Mouse (Mus musculus): ENCODE measurements at regions not wholly inside any gene's neighbourhood (a gene's known extent, or its start where the extent isn't known, plus 50 kb on each side); places are given as distances from the start of the nearest gene placed in this dataset.

DNA sequence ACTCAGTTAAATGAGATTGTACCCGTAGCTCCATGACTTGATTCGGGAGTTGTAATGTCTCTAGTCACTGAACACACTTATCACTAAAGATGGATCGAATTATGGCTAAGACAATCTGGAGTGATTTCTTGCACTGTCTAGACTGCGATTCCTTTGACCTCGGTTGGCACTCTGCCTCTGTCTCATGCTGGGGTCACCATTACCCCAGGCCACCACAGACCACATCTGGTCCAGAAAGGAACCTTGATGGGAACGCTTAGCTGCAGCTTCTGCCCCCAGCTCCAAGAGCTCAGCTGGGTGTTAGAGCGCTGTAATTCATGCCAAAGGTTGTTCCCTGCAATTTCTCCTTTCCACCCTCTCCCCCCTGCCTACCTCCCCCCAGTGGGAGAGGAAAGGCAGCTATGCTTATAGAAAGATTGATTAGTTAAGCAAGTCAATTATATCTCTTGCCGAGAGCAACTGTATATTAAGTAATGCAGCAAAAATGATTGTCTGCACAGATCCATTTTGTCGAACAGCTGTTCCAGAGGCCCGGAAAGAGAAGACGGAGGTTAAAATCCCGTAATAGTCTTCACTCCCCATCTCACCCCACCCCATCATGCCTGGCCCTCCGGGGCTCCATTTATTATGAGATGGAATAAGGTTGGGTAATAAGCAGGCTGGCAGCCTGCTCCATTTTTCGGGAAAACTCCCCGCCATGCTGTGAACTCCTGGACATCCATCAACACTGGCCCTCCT is 314.3 kb upstream of the Gm4791 start:
- peaks cover 6% of the 10 kb centered on the region; the same call in 1 of the 2 replicates for H3K27me3 ChIP-seq (ENCODE audit: insufficient read depth, low read length)
- no peak overlapping the region for H3K4me3 ChIP-seq (replicated peaks; ENCODE audit: low read length)
- H3K36me3 ChIP-seq (ENCODE audit: insufficient read depth, low read length), result no peaks in the 10 kb centered on the region
- H3K9me3 ChIP-seq (ENCODE audit: low read length), result no peaks in the 10 kb centered on the region
- no peaks in the 10 kb centered on the region for H3K4me1 ChIP-seq (replicated peaks; ENCODE audit: low read depth, low read length)
- TF ChIP-seq NANOG (IDR thresholded peaks at IDR 0.05; ENCODE audit: borderline replicate concordance, low read length) (no peak), POU5F1 (IDR thresholded peaks at IDR 0.05; ENCODE audit: borderline replicate concordance, low read length) (no peak), CTCF (conservative IDR thresholded peaks at IDR 0.05; ENCODE audit: low read length) (no peak)

DNA sequence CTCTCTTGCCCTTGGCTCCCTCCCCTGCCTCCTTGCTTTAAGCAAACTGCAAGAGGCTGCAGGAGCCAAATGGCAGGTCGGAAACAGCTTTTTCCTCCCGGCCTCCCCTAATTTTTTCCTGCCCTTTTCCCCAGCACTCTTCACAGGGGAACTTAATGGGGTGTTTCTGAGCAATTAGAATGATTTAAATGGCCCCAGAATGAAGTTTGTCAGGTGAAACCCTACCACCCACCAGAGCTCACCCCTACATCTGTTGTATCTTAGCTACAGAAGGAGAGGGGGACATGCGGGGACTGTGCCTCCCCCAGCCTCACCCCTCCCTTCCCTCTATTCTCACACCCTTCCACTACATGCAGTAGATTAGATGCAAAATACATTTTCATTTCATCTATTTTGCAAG is 326.5 kb upstream of the Gm4791 start:
- Histone ChIP-seq H3K4me3 (replicated peaks; ENCODE audit: low read length) (no peak overlapping the region), H3K4me1 (replicated peaks; ENCODE audit: low read depth, low read length) (no peaks in the 10 kb centered on the region), H3K9me3 (ENCODE audit: low read length) (no peaks in the 10 kb centered on the region), H3K27me3 (ENCODE audit: insufficient read depth, low read length) (no peaks in the 10 kb centered on the region), H3K36me3 (ENCODE audit: insufficient read depth, low read length) (no peaks in the 10 kb centered on the region)
- no peak for TF ChIP-seq NANOG (IDR thresholded peaks at IDR 0.05; ENCODE audit: borderline replicate concordance, low read length)
- no peak for TF ChIP-seq CTCF (conservative IDR thresholded peaks at IDR 0.05; ENCODE audit: low read length)
- no peak for TF ChIP-seq POU5F1 (IDR thresholded peaks at IDR 0.05; ENCODE audit: borderline replicate concordance, low read length)

DNA sequence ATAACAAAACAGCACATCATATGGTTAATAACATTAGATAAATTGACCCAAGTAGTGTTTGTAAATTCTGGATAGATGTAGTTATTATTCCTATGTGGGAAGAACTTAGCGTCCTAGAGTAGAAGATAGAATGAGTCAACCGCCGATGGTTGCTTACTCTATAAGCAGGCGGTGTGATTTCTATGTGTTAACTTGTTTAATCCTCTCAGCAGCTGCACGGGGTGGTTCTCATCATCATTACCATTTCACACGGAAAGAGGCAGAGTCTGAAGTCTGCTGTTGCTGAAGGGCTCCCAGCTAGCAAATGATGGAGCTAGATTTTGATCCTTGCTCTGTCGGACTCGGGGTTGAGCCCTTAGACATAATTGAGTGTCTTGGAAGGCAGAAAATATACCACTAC is 334.6 kb upstream of the 4931429L15Rik start:
- Histone ChIP-seq H3K27me3 (ENCODE audit: insufficient read depth, low read length) (no peaks in the 10 kb centered on the region), H3K9me3 (ENCODE audit: low read length) (peaks cover 9% of the 10 kb centered on the region), H3K4me3 (replicated peaks; ENCODE audit: low read length) (no peak overlapping the region), H3K36me3 (ENCODE audit: insufficient read depth, low read length) (no peaks in the 10 kb centered on the region), H3K4me1 (replicated peaks; ENCODE audit: low read depth, low read length) (no peaks in the 10 kb centered on the region)
- TF ChIP-seq POU5F1 (IDR thresholded peaks at IDR 0.05; ENCODE audit: borderline replicate concordance, low read length), result no peak
- TF ChIP-seq NANOG (IDR thresholded peaks at IDR 0.05; ENCODE audit: borderline replicate concordance, low read length), result no peak
- no peak for TF ChIP-seq CTCF (conservative IDR thresholded peaks at IDR 0.05; ENCODE audit: low read length)

DNA sequence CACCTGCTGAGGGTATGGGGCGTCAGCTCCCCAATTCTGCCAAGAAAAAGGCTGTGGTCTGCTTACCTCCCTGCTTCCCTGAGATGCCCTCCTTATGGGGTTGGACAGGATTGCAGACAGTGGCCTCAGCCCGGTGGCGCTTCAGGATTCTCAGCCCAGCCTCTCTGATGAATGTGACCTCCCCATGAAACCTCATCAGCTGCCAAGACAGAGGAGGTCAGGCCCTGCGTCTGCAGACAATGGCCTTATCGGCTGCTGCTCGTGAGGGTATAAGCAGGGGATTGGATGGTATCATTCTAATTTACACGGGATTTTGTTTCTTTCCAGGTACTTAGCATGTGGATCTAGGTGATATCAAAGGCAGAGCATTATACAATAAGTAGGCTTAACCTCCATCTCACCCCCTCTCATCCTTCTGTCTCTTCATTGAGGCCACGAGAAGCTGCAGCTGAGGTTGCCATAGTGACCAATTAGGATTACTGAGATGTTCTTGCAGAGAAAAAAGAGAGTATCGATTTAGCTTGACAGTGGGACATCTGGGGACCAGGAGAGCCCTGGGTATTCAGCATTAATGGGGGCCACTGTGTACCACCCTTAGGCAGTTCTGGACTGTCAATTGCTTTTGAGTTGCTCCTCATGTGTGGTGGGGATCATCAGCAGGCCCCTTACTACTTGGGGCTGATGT is 327.6 kb upstream of the 4931429L15Rik start:
- Histone ChIP-seq H3K4me1 (replicated peaks; ENCODE audit: low read depth, low read length) (no peaks in the 10 kb centered on the region), H3K36me3 (ENCODE audit: insufficient read depth, low read length) (no peaks in the 10 kb centered on the region), H3K9me3 (ENCODE audit: low read length) (peaks cover 9% of the 10 kb centered on the region), H3K4me3 (replicated peaks; ENCODE audit: low read length) (no peak overlapping the region), H3K27me3 (ENCODE audit: insufficient read depth, low read length) (no peaks in the 10 kb centered on the region)
- TF ChIP-seq CTCF (conservative IDR thresholded peaks at IDR 0.05; ENCODE audit: low read length), result no peak
- TF ChIP-seq NANOG (IDR thresholded peaks at IDR 0.05; ENCODE audit: borderline replicate concordance, low read length), result no peak
- no peak for TF ChIP-seq POU5F1 (IDR thresholded peaks at IDR 0.05; ENCODE audit: borderline replicate concordance, low read length)

DNA sequence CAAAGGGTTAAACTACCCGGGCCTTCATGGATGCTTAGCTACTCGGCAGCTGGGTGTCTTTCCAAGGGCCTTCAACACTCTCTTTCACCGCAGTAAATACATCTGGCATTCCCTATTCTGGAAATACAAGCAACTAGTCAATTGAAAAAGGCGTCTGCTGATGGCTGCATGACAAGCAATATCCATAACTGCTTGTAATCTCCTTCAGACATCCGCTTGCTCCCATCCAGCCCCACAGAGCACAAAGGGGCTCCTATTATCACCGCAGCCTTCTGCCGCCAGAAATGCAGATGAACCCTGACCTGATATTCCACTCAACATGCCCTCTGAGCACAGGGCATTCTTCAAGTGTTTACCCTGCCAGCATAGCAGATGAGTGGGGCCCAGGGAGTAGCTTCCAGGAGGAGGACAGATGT is 325.7 kb upstream of the 4931429L15Rik start:
- TF ChIP-seq NANOG (IDR thresholded peaks at IDR 0.05; ENCODE audit: borderline replicate concordance, low read length) (no peak), POU5F1 (IDR thresholded peaks at IDR 0.05; ENCODE audit: borderline replicate concordance, low read length) (no peak), CTCF (conservative IDR thresholded peaks at IDR 0.05; ENCODE audit: low read length) (no peak)
- H3K27me3 ChIP-seq (ENCODE audit: insufficient read depth, low read length), result 0 out of 2 replicates have a peak, but pooled peaks cover 2% of the 10 kb centered on the region
- no peaks in the 10 kb centered on the region for H3K4me1 ChIP-seq (replicated peaks; ENCODE audit: low read depth, low read length)
- H3K9me3 ChIP-seq (ENCODE audit: low read length), result no peaks in the 10 kb centered on the region
- H3K4me3 ChIP-seq (replicated peaks; ENCODE audit: low read length), result no peak overlapping the region
- H3K36me3 ChIP-seq (ENCODE audit: insufficient read depth, low read length), result no peaks in the 10 kb centered on the region

DNA sequence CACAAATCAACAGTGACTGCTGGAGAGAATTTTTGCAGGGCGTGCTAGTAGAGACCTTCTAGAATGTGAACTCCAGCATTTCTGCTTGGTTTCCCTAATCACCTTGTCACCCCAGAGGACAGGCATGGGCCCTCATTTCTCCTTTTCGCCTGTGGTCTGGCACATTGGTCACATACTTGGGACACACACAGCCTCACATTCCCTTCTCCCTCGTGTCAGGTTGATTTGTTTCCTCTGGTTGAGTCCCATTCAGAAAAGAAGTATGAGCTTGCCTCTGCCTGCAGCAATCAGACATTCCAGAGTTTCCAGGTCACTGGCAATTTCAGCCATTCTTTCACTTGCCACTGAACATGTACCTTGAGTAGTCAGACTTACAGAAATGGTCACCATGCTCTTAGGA is 323.8 kb upstream of the 4931429L15Rik start:
- Histone ChIP-seq H3K4me1 (replicated peaks; ENCODE audit: low read depth, low read length) (no peaks in the 10 kb centered on the region), H3K9me3 (ENCODE audit: low read length) (no peaks in the 10 kb centered on the region), H3K27me3 (ENCODE audit: insufficient read depth, low read length) (0 out of 2 replicates have a peak, but pooled peaks cover 2% of the 10 kb centered on the region), H3K36me3 (ENCODE audit: insufficient read depth, low read length) (no peaks in the 10 kb centered on the region), H3K4me3 (replicated peaks; ENCODE audit: low read length) (no peak overlapping the region)
- TF ChIP-seq NANOG (IDR thresholded peaks at IDR 0.05; ENCODE audit: borderline replicate concordance, low read length) (no peak), POU5F1 (IDR thresholded peaks at IDR 0.05; ENCODE audit: borderline replicate concordance, low read length) (no peak), CTCF (conservative IDR thresholded peaks at IDR 0.05; ENCODE audit: low read length) (no peak)

DNA sequence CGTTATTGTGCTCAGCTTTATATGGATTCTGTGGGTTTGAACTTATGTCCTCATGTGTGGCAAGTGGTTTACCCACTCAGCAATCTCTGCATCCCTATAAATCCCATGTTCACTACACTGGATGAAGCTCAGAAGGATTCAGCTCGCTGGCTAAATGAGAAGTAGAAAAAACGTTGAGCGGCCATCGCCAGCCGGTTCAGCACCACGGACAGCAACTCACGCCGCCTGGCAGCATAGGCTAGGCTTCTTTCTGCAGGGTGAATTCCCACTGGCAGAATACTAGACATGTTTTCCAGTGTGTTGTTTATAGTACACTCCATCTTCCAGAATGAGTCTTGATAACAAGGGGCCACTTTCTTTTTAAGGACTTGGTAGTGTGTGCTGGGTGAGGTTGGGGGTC is 322.9 kb upstream of the 4931429L15Rik start:
- TF ChIP-seq CTCF (conservative IDR thresholded peaks at IDR 0.05; ENCODE audit: low read length) (no peak), POU5F1 (IDR thresholded peaks at IDR 0.05; ENCODE audit: borderline replicate concordance, low read length) (no peak), NANOG (IDR thresholded peaks at IDR 0.05; ENCODE audit: borderline replicate concordance, low read length) (no peak)
- Histone ChIP-seq H3K4me3 (replicated peaks; ENCODE audit: low read length) (no peak overlapping the region), H3K36me3 (ENCODE audit: insufficient read depth, low read length) (no peaks in the 10 kb centered on the region), H3K27me3 (ENCODE audit: insufficient read depth, low read length) (0 out of 2 replicates have a peak, but pooled peaks cover 2% of the 10 kb centered on the region), H3K9me3 (ENCODE audit: low read length) (no peaks in the 10 kb centered on the region), H3K4me1 (replicated peaks; ENCODE audit: low read depth, low read length) (no peaks in the 10 kb centered on the region)

DNA sequence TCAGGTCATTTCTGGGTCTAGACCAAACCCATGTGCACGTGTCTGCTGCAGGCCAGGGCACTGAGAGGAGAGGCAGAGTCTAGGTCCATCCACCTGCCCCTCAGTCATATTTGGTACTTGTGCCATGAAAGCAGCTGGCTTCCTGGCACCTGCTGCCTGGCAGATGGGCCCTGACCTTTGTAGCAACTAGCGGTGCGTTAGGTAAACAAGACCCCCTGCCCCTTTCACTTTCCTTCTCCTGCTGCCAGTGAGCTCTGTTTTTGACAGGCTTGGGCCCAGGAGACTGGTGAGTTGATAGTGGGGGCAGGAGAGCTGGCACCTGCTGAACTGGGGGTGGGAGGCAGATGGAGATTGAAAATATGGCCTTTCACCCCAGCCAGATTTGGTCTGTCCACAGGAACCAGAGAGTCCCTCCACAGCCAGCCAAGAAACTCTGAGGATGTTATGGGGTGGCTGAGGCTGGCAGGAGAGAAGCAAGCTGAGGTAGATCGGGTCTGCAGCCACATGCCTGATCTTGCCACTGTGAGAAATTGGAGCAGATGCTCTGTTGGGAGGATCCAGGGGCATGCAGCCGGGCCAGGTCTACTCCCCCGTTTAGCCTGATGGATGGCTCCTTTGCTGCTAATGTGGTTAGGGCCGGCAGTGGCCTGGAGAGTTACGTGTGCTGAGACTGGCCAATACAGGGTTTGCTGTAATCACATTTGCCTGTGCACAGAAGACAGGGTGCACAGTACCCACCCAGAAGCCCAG is 316.6 kb upstream of the 4931429L15Rik start:
- H3K27me3 ChIP-seq (ENCODE audit: insufficient read depth, low read length), result 0 out of 2 replicates have a peak, but pooled peaks cover 1% of the 10 kb centered on the region
- H3K36me3 ChIP-seq (ENCODE audit: insufficient read depth, low read length), result no peaks in the 10 kb centered on the region
- H3K9me3 ChIP-seq (ENCODE audit: low read length), result no peaks in the 10 kb centered on the region
- TF ChIP-seq NANOG (IDR thresholded peaks at IDR 0.05; ENCODE audit: borderline replicate concordance, low read length), result no peak
- TF ChIP-seq CTCF (conservative IDR thresholded peaks at IDR 0.05; ENCODE audit: low read length), result no peak
- no peak for TF ChIP-seq POU5F1 (IDR thresholded peaks at IDR 0.05; ENCODE audit: borderline replicate concordance, low read length)
- H3K4me1 ChIP-seq (replicated peaks; ENCODE audit: low read depth, low read length), result no peaks in the 10 kb centered on the region
- no peak overlapping the region for H3K4me3 ChIP-seq (replicated peaks; ENCODE audit: low read length)
